Mouse (Mus musculus) testis, adult 2 months (tissue): Measurements from ENCODE around the gene Vmn1r101. TPM values are rescaled to one million over a fixed set of nuclear protein-coding genes. Genes with fewer than 3 reads are reported as not detected.
"Not testable (repeated sequence)": the region's sequence is repeated elsewhere in the genome, so short reads cannot be mapped to it uniquely, and the experiment has no call there.

ENCODE experiments used
- H3K27ac ChIP-seq: fragments of 200-500 bp; 2 replicates; pipeline ENCODE4 v1.5.1; 2012; ENCODE audit warnings: low read depth, low read length; ENCODE audit not compliant: control insufficient read depth, insufficient read depth
- H3K27me3 ChIP-seq: fragments of 200-500 bp; 2 replicates; pipeline ENCODE4 v1.6.1; 2012; ENCODE audit warnings: mild to moderate bottlenecking, low read length, moderate library complexity; ENCODE audit not compliant: control insufficient read depth, insufficient read depth
- H3K36me3 ChIP-seq: fragments of 200-500 bp; 2 replicates; pipeline ENCODE4 v1.6.1; 2012; ENCODE audit warnings: mild to moderate bottlenecking, low read length; ENCODE audit not compliant: control insufficient read depth, insufficient read depth
- H3K4me1 ChIP-seq: fragments of 200-500 bp; 2 replicates; pipeline ENCODE4 v1.6.1; 2012; ENCODE audit warnings: low read length; ENCODE audit not compliant: control insufficient read depth, insufficient read depth
- H3K4me3 ChIP-seq: fragments of 200-500 bp; 2 replicates; pipeline ENCODE4 v1.5.1; 2012; ENCODE audit warnings: low read depth, mild to moderate bottlenecking, low read length, moderate library complexity, mixed read lengths; ENCODE audit not compliant: control insufficient read depth
- polyA plus RNA-seq: library from polyadenylated mRNA; depleted of rRNA; stranded (reverse); fragments of >200 nt; gene quantifications from 2 replicates; pipeline ENCODE4 v1.2.3, GENCODE M21; 2012; rRNA removed

Vmn1r101 gene
- not detected in 2 replicates for polyA plus RNA-seq

GRCm38 (mm10) chr7:20442493-20442892 is at the start of gene Vmn1r101:
Vmn1r101 (minus strand) TSS chr7:20442593.
- not testable (repeated sequence) for H3K27ac ChIP-seq, H3K4me1 ChIP-seq, H3K4me3 ChIP-seq, H3K36me3 ChIP-seq, H3K27me3 ChIP-seq

DNA sequence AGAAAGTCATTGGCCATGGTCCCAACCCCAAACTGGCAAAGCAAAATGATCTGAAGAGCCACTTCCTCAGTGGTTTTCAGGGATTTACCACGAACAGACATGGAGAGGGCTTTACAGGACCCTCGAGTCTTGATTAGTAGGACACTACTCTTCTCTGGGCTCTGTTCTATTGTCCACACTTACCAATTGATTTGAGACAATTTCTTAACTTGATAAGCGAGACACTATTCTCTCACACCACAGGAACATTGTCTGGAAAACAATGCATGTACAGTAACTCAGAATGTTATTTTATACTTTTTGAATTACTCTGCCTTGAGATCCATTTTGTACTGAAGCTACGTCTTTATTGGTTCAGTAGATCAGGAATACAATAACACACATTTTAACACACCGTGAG is 32.4 kb upstream of the Vmn1r101 start, which contains the start of gene Gm10670:
TSS of gene Gm10670 (minus strand) at position 101 of the 400 bp plus-strand sequence.
- H3K36me3 ChIP-seq, H3K27me3 ChIP-seq, H3K4me1 ChIP-seq, H3K27ac ChIP-seq, H3K4me3 ChIP-seq: not testable (repeated sequence)

GRCm38 (mm10) chr7:20417642-20418041 is 24.8 kb downstream of the Vmn1r101 start, which contains the start of gene Vmn1r100:
Vmn1r100 (plus strand) TSS chr7:20417942.
- H3K4me1 ChIP-seq, H3K36me3 ChIP-seq: not testable (repeated sequence)

More at GRCm38 (mm10) chr7:20417642-20418041, 24.8 kb downstream of the Vmn1r101 start, which contains the start of gene Vmn1r100:
- H3K27ac ChIP-seq, H3K4me3 ChIP-seq, H3K27me3 ChIP-seq: not testable (repeated sequence)

Other genes with a start within 250 kb of the Vmn1r101 start
- not detected in 2 replicates for gene Vmn1r95, start 248.9 kb downstream of the Vmn1r101 start, polyA plus RNA-seq
- gene Gm6164, start 237.0 kb downstream of the Vmn1r101 start, polyA plus RNA-seq: not detected in 2 replicates
- gene Gm4498, start 208.8 kb downstream of the Vmn1r101 start, polyA plus RNA-seq: not detected in 2 replicates
- gene Gm5890, start 179.8 kb downstream of the Vmn1r101 start, polyA plus RNA-seq: 0.07 and 0.18 TPM in 2 replicates
- gene Gm4133, start 108.5 kb downstream of the Vmn1r101 start, polyA plus RNA-seq: not detected in 2 replicates
- not detected in 2 replicates for gene Gm5728, start 67.2 kb downstream of the Vmn1r101 start, polyA plus RNA-seq
- not detected in 2 replicates for gene Vmn1r100, start 24.7 kb downstream of the Vmn1r101 start, polyA plus RNA-seq
- not detected in 2 replicates for gene Gm10670, start 32.3 kb upstream of the Vmn1r101 start, polyA plus RNA-seq
- not detected in 2 replicates for gene Vmn1r103, start 67.9 kb upstream of the Vmn1r101 start, polyA plus RNA-seq
- gene Vmn1r104, start 91.2 kb upstream of the Vmn1r101 start, polyA plus RNA-seq: not detected in 2 replicates
- not detected in 2 replicates for gene Gm5726, start 103.2 kb upstream of the Vmn1r101 start, polyA plus RNA-seq
- not detected in 2 replicates for gene Gm4141, start 133.6 kb upstream of the Vmn1r101 start, polyA plus RNA-seq
- 0.48 and 0.54 TPM in 2 replicates for gene Gm4513, start 156.4 kb upstream of the Vmn1r101 start, polyA plus RNA-seq
- not detected in 2 replicates for gene Vmn1r107, start 226.3 kb upstream of the Vmn1r101 start, polyA plus RNA-seq